Mouse (Mus musculus) embryo, embryonic 11.5 days (tissue): ENCODE measurements around the gene Cbs.

Experiments used
- DNase-seq: peaks from one replicate; pipeline ENCODE4 v3.0.0-alpha.2; 2012; ENCODE audit warnings: low read depth, low spot score

Gene Cbs

GRCm38 (mm10) chr17:31636942-31637811 is at the start of gene Cbs:
Gene Cbs (minus strand): TSS chr17:31637238.
- DNase-seq = peak; percentile 32

- no peak for DNase-seq
These were observed 49.2 kb upstream of the Cbs start for GRCm38 (mm10) chr17:31686225-31686564.

DNA sequence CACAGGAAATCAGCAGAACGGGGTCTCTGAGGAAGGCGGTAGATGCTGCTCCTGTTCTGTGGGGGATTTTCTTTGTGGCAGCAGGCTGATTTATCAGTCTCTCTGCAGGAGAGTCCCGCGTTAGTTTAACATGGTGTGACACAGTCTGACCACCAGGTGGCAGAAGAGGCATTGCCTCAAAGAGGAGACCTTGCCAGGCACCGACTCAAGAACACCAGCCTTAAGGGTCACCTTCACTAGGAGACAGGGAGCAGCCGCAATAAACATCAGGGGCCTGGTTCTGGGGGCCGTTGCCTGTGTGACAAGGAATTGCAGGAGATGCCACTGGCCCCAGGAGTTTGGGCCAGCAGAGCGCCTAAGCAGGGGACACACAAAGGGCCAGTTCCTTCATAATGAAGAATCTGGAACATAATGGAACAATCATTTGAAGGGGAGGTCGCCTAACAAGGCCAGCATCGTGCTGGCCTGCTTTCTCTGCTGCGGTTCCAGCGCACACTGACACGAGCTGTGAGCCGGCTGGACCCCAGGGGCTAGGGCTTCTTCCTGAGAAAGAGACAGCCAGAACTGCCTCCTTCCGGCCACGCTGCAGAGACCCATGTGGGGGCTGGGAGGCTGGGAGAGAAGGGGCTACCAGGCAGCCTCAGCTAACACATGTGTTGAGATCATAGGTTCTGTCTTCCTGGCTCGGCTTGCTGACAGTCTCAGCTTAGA is 48.6 kb upstream of the Cbs start:
- DNase-seq = peak; percentile 86

- no peak for DNase-seq
These were observed 43.4 kb upstream of the Cbs start for GRCm38 (mm10) chr17:31680450-31680849.

DNA sequence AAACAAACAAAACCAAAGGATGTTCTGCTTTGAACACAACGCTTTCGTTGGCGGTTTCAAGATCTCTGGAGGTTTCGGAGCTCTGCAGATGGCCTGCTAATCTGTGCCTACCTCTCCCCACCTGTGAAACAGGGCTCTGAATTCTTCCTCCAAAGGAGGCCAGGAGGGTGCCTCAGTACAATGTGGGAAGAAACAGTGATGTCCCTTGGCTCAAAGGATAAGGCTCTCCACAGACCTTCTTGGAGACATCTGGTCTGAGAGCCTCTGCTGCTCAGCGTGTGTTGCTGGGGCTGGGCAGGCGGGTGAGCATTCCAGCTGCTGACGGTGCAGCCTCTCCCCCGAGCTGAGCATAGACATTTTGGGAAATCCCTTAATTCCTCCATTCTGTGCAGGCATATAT is 40.5 kb upstream of the Cbs start, which contains the start of gene Cryaa:
Cryaa (plus strand) TSS at position 301 of the 400 bp plus-strand sequence.
- DNase-seq = no peak

DNA sequence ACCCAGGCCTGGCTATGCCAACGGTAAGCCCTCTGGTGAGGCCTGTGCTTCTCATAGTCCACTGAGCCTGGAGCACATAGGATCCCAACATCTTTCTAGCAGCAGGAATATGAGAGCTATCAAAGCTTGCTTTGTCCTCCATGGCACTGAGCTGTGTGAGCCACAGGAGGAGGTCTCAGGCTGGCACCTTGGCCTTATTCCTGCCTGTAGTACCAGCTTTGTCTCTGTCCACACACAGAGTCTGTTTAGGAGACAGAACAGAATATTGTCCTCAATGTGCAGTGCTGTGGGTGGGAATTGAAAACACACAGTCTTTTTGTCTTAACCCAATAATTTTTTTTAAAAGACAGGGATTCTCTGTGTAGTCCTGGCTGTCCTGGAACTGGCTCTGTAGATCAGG is 37.4 kb upstream of the Cbs start:
- no peak for DNase-seq

- DNase-seq = no peak
These were observed 35.2 kb upstream of the Cbs start for GRCm38 (mm10) chr17:31672279-31672678.

- no peak for DNase-seq
These were observed 34.7 kb upstream of the Cbs start for GRCm38 (mm10) chr17:31671698-31672097.

DNA sequence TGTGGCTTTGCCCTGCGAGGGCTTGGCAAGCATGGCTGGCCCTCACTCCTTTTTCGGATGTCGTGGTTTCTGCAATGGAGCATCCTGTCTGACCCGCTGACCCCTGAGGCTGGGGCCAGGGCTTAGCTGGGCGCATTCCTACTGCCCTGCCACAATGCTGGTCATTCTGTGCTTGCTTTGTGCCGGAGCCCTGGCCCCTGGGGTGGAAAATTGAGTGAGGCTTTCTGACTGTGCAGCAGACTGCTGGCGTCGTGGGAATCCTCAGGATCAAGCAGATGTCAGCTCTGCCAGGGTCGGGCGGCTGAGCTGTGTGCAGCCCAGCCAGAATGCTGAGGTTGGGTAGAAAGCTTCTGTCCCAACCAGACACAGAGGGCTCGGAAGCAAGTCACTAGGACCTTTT is 33.1 kb upstream of the Cbs start:
- no peak for DNase-seq

- DNase-seq = no peak
These were observed 31.3 kb upstream of the Cbs start for GRCm38 (mm10) chr17:31668306-31668705.

DNA sequence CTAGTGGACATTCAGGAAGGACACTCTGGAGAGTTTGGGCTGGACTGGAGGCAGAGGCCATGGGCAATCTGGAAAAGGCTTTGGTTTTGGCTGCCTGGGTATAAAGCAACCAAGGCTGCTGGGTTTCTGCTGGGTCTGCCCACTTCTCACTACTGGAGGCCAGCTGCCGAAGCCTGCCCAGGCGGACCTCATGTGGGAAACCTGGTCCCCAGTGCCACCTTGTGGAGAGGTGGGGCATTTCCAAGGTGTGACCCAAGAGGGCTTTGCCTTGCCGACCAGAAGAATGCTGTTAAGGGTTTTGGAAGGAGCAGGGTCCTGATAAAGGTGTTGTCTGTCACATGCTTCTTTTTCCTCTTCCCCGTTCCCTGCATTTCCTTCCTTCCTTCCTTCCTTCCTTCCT is 27.7 kb upstream of the Cbs start:
- peak; percentile 67 for DNase-seq

DNA sequence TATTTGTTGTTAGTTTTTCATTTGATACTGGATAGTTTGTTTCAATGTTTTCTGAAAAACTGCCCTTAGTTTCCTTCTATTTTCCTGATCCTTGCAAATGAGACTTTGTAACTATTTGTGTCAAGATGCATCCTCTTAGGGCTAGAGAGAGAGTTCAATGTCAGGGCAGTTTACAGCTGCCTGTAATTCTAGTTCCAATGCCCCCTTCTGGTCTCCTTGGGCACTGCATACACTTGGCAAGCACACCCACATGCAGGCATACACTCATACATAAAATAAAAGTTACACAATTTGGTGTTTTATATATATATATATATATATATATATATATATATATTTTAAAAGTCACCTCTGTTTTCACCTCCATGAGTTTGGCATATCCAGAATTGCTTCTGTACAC is 25.8 kb upstream of the Cbs start:
- no peak for DNase-seq

GRCm38 (mm10) chr17:31660661-31661250 is 23.7 kb upstream of the Cbs start:
- DNase-seq = no peak

GRCm38 (mm10) chr17:31658468-31659185 is 21.6 kb upstream of the Cbs start, which contains the start of gene U2af1:
Gene U2af1 (minus strand): TSS chr17:31658892.
- DNase-seq = peak; percentile 99

GRCm38 (mm10) chr17:31658136-31658467 is 21.1 kb upstream of the Cbs start:
- no peak for DNase-seq

GRCm38 (mm10) chr17:31657141-31657983 is 20.3 kb upstream of the Cbs start:
- no peak for DNase-seq

DNA sequence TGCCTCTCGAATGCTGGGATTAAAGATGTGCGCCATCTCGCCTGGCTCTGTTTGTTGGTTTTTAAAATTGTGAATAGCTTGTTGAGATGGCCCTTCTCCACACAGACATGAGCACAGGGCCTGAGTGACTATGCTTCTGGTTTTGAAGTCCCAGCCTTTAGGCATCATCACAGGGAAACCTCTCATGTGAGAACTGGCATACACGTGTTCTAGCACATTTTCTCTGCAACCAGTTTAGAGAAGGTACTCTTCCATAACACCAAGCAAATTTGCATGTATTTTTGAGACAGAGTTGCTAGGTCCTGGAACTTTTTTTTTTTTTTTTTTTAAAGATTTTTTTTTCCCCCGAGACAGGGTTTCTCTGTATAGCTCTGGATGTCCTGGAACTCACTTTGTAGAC is 19.6 kb upstream of the Cbs start:
- no peak for DNase-seq

DNA sequence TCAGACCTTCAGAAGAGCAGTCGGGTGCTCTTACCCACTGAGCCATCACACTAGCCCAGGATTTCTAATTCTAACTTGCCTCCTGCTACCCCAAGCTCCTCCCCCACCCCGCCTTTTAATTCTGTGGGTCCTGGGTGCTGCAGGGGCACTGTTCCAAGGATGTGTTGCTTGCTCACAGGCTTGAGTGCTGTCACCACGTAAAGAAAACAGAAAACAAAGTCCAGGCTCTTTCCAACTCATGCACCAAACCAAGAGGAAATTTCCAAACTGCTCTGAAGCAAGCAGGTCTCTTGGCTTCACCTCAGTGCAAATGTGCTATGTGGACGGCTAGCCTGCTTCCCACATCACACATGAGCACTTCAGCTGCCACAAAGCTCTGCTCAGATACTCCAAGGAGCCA is 18.3 kb upstream of the Cbs start:
- no peak for DNase-seq

GRCm38 (mm10) chr17:31653277-31653676 is 16.2 kb upstream of the Cbs start:
- no peak for DNase-seq

DNA sequence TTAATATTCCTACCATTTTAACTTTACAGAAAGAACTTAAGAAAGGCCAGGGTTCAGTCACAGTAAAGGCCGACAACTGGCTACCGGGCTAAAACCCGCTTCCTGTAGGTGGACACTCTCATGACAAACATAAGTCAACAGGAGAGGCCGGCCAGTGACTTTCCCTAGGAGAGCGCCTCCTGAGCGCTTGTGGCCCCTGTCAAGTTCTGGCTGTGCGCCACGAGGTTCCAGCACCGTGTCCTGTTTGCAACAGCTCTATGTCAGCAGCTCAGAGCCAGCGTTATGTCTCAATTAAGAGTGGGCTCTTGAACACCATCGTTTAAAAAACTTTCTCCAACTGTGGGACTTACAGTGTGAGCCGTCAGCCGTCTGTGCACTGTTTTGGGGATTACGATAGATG is 15.1 kb upstream of the Cbs start:
- DNase-seq = no peak
